Comparison of ENCODE assay signal across 24 mouse cellular contexts in genomic region chr10:99297721-99298120, GRCm38 (mm10). TPM values are rescaled to one million over a fixed set of nuclear protein-coding genes. Genes with fewer than 3 reads are reported as not detected.
A peak's percentile ranks its signal among the peaks of the same experiment; 100 is the strongest.
DNase-seq lines count a peak whose midpoint lies in the region; ATAC-seq and TF ChIP-seq lines count a peak whose summit lies in the region.
"Had no signal": no experiment of that assay in that cellular context is flagged by ENCODE, and none has a peak within 500 bp of the region (broad histone marks: within the 10 kb centered on the region; RNA-seq: fewer than 3 reads in every experiment).

No protein-coding gene starts in this region.

- no peak for ATAC-seq in midbrain, embryonic 11.5 days (ENCODE audit: low FRiP score)
- no peak for ATAC-seq in midbrain, embryonic 16.5 days
- ATAC-seq in lung, postnatal 0 days: peak; percentile 75
- no peak for ATAC-seq in hindbrain, embryonic 14.5 days (ENCODE audit: low FRiP score)
- ATAC-seq: activated CD4-positive, CD25-positive, alpha-beta regulatory T cell, adult 4 months; hindbrain, embryonic 16.5 days; liver, embryonic 12.5 days; liver, postnatal 0 days had no signal

- peaks cover 8% of the 10 kb centered on the region for H3K4me1 ChIP-seq in midbrain, embryonic 11.5 days (ENCODE audit: control insufficient read depth, insufficient read depth, low read length)
- H3K4me1 ChIP-seq in midbrain, embryonic 16.5 days (ENCODE audit: control insufficient read depth, insufficient read depth, low read length): peaks cover 13% of the 10 kb centered on the region
- H3K4me1 ChIP-seq in lung, postnatal 0 days (ENCODE audit: insufficient read depth, low read depth, low read length): peaks cover 5% of the 10 kb centered on the region; the same call in 1 of the 2 replicates
- 0 out of 2 replicates have a peak, but pooled peaks cover 9% of the 10 kb centered on the region for H3K4me1 ChIP-seq in hindbrain, embryonic 14.5 days (replicated peaks; ENCODE audit: control insufficient read depth, insufficient read depth, low read length)
- H3K4me1 ChIP-seq: liver, embryonic 12.5 days had no signal

- H3K4me3 ChIP-seq in midbrain, embryonic 11.5 days (ENCODE audit: low read depth, low read length): no peak overlapping the region
- H3K4me3 ChIP-seq in midbrain, embryonic 16.5 days (ENCODE audit: low read depth, low read length): no peak overlapping the region
- no peak overlapping the region for H3K4me3 ChIP-seq in lung, postnatal 0 days (ENCODE audit: low read depth, low read length)
- no peak overlapping the region for H3K4me3 ChIP-seq in hindbrain, embryonic 14.5 days (replicated peaks; ENCODE audit: low read length)
- H3K4me3 ChIP-seq: embryonic facial prominence, embryonic 10.5 days; embryonic facial prominence, embryonic 15.5 days; heart, embryonic 13.5 days; hindbrain, embryonic 10.5 days; layer of hippocampus, adult 2 months; left cerebral cortex, adult 2 months; liver, embryonic 12.5 days; midbrain, embryonic 12.5 days had no signal

- peak; percentile 82 for DNase-seq in midbrain, embryonic 11.5 days (ENCODE audit: low spot score, missing footprints)
- peak; percentile 81 for DNase-seq in NIH3T3 (ENCODE audit: low read depth)
- peak; percentile 94 for DNase-seq in lung, postnatal 0 days (ENCODE audit: low spot score)
- DNase-seq in skeletal muscle tissue, adult 2 months (ENCODE audit: low read depth, low spot score): peak; percentile 13
- DNase-seq in hindbrain, embryonic 14.5 days (ENCODE audit: low spot score): no peak
- no peak for DNase-seq in frontal cortex, postnatal 10 days (ENCODE audit: low spot score in 2 of 2)
- no peak for DNase-seq in spleen, postnatal 14 days (ENCODE audit: low spot score in 2 of 2)
- DNase-seq: cerebellum, adult 2 months; cerebellum, postnatal 14 days; heart, postnatal 10 days; kidney, adult 18-20 months; kidney, postnatal 36 days; liver, postnatal 0 days had no signal

- no peak for TF ChIP-seq CTCF in lung, postnatal 0 days (IDR thresholded peaks at IDR 0.05)

- no peak overlapping the region for H3K4me2 ChIP-seq in midbrain, embryonic 11.5 days
- H3K4me2 ChIP-seq in midbrain, embryonic 16.5 days (ENCODE audit: low read length): no peak overlapping the region
- H3K4me2 ChIP-seq in lung, postnatal 0 days (replicated peaks; ENCODE audit: low read depth, low read length): no peak overlapping the region
- H3K4me2 ChIP-seq in hindbrain, embryonic 14.5 days (replicated peaks): no peak overlapping the region
- H3K4me2 ChIP-seq: embryonic facial prominence, embryonic 15.5 days; heart, embryonic 13.5 days; liver, embryonic 12.5 days; midbrain, embryonic 12.5 days had no signal

- no peaks in the 10 kb centered on the region for H3K9me3 ChIP-seq in midbrain, embryonic 11.5 days (ENCODE audit: control insufficient read depth, low read length)
- H3K9me3 ChIP-seq in midbrain, embryonic 16.5 days (replicated peaks; ENCODE audit: control insufficient read depth, low read length, poor library complexity, severe bottlenecking): no peaks in the 10 kb centered on the region
- H3K9me3 ChIP-seq in lung, postnatal 0 days (ENCODE audit: low read length): no peaks in the 10 kb centered on the region
- no peaks in the 10 kb centered on the region for H3K9me3 ChIP-seq in hindbrain, embryonic 14.5 days (ENCODE audit: control insufficient read depth, low read length)
- H3K9me3 ChIP-seq: embryonic facial prominence, embryonic 10.5 days; embryonic facial prominence, embryonic 15.5 days; heart, embryonic 13.5 days; hindbrain, embryonic 10.5 days; liver, embryonic 12.5 days; midbrain, embryonic 12.5 days had no signal

- WGBS in midbrain, embryonic 11.5 days: 70% methylated on average over 3 of the region's 3 CpGs
- 71% methylated on average over 3 of the region's 3 CpGs for WGBS in midbrain, embryonic 16.5 days
- 31% methylated on average over 3 of the region's 3 CpGs for WGBS in lung, postnatal 0 days
- WGBS in hindbrain, embryonic 14.5 days: 74% methylated on average over 3 of the region's 3 CpGs

- H3K27ac ChIP-seq in midbrain, embryonic 11.5 days (ENCODE audit: low read depth, low read length): no peak overlapping the region
- no peak overlapping the region for H3K27ac ChIP-seq in midbrain, embryonic 16.5 days (ENCODE audit: low read length)
- H3K27ac ChIP-seq in lung, postnatal 0 days (ENCODE audit: low read length): peak overlapping the region; percentile 91; the same call in 1 of the 2 replicates
- H3K27ac ChIP-seq in hindbrain, embryonic 14.5 days: no peak overlapping the region
- H3K27ac ChIP-seq: embryonic facial prominence, embryonic 15.5 days; hindbrain, embryonic 10.5 days; layer of hippocampus, adult 2 months; left cerebral cortex, adult 2 months; liver, embryonic 12.5 days; midbrain, embryonic 12.5 days had no signal

- H3K27me3 ChIP-seq in midbrain, embryonic 11.5 days (ENCODE audit: control insufficient read depth, insufficient read depth, low read length): no peaks in the 10 kb centered on the region
- no peaks in the 10 kb centered on the region for H3K27me3 ChIP-seq in midbrain, embryonic 16.5 days (ENCODE audit: control insufficient read depth, insufficient read depth, low read depth, low read length)
- no peaks in the 10 kb centered on the region for H3K27me3 ChIP-seq in lung, postnatal 0 days (replicated peaks; ENCODE audit: insufficient read depth, low read length)
- H3K27me3 ChIP-seq in hindbrain, embryonic 14.5 days (ENCODE audit: control insufficient read depth, insufficient read depth, low read length): no peaks in the 10 kb centered on the region
- H3K27me3 ChIP-seq: embryonic facial prominence, embryonic 15.5 days; heart, embryonic 13.5 days; liver, embryonic 12.5 days; midbrain, embryonic 12.5 days had no signal

- peak; percentile 96 for TF ChIP-seq EP300 in lung, postnatal 0 days (IDR thresholded peaks at IDR 0.05)

- H3K36me3 ChIP-seq in midbrain, embryonic 11.5 days (ENCODE audit: control insufficient read depth, insufficient read depth, low read length): no peaks in the 10 kb centered on the region
- H3K36me3 ChIP-seq in midbrain, embryonic 16.5 days (ENCODE audit: control insufficient read depth, insufficient read depth, low read length): no peaks in the 10 kb centered on the region
- H3K36me3 ChIP-seq in lung, postnatal 0 days (ENCODE audit: insufficient read depth, low read length): no peaks in the 10 kb centered on the region
- no peaks in the 10 kb centered on the region for H3K36me3 ChIP-seq in hindbrain, embryonic 14.5 days (replicated peaks; ENCODE audit: control insufficient read depth, insufficient read depth)
- H3K36me3 ChIP-seq: embryonic facial prominence, embryonic 10.5 days; embryonic facial prominence, embryonic 15.5 days; heart, embryonic 13.5 days; hindbrain, embryonic 10.5 days; liver, embryonic 12.5 days; midbrain, embryonic 12.5 days had no signal

- H3K9ac ChIP-seq in midbrain, embryonic 11.5 days (ENCODE audit: low read length): no peak overlapping the region
- no peak overlapping the region for H3K9ac ChIP-seq in midbrain, embryonic 16.5 days (ENCODE audit: low read depth, low read length)
- H3K9ac ChIP-seq in lung, postnatal 0 days (replicated peaks; ENCODE audit: low read depth): no peak overlapping the region
- no peak overlapping the region for H3K9ac ChIP-seq in hindbrain, embryonic 14.5 days
- H3K9ac ChIP-seq: embryonic facial prominence, embryonic 15.5 days; heart, embryonic 13.5 days; liver, embryonic 12.5 days; liver, postnatal 0 days; midbrain, embryonic 12.5 days had no signal

RNA-seq across cellular contexts. Expression of gene Dusp6, which starts 34.7 kb away (rescaled TPM):
- polyA plus RNA-seq in midbrain, embryonic 11.5 days (2014; fragmentation: Nextera tagmentation; extraction: Ambion mirVana): 36.8 and 41.9 TPM in 2 replicates
- polyA plus RNA-seq in midbrain, embryonic 16.5 days (2015; fragmentation: Nextera tagmentation; extraction: Ambion mirVana): 28.7 and 32.9 TPM in 2 replicates
- 49.7 and 63.2 TPM in 2 replicates for polyA plus RNA-seq in lung, postnatal 0 days (2015; fragmentation: Nextera tagmentation; extraction: Ambion mirVana)
- polyA plus RNA-seq in hindbrain, embryonic 14.5 days (2014; fragmentation: Nextera tagmentation; extraction: Ambion mirVana): 28.4 and 33.0 TPM in 2 replicates

Comparison
In these comparisons a context has a peak if more than half of its experiments do, and no peak if none do; other contexts are left out.
1. DNase-seq: peak in midbrain, embryonic 11.5 days (single experiment), NIH3T3 (single experiment), lung, postnatal 0 days (single experiment) and skeletal muscle tissue, adult 2 months (single experiment); none in hindbrain, embryonic 14.5 days (single experiment), frontal cortex, postnatal 10 days (0 of 2) and spleen, postnatal 14 days (0 of 2).